Mouse (Mus musculus): Measurements from ENCODE around the gene Nlrc5.

DNA sequence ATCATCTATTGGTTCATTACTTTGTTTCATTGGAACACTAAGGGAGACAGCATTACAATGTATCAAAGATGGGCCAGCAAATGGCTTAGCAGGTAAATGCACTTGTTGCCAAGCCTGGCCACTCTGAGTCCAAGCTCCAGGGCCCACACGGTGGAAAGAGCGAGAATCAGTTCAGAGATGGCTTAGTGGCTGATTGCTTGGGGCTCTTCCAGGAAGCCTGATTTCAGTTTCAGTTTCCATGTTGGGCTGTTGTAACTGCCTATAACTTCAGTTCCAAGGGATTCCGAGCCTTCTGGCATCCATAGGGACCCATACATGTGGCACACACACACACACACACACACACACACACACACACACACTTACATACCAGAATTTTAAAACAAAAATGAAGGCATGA is 51.1 kb downstream of the Nlrc5 start:
- TF ChIP-seq POLR2A (IDR thresholded peaks at IDR 0.05; ENCODE audit: borderline replicate concordance, control insufficient read depth, low read depth, low read length) = no peak
- no peak for TF ChIP-seq CTCF (IDR thresholded peaks at IDR 0.05; ENCODE audit: control insufficient read depth, insufficient read depth, low read length)
